Mouse (Mus musculus) naive thymus-derived CD4-positive, alpha-beta T cell, adult 2 months (primary cell): Measurements from ENCODE around the gene Nfam1.
A peak's percentile ranks its signal among the peaks of the same experiment; 100 is the strongest.

Source experiments
- DNase-seq: peaks from one replicate; pipeline ENCODE4 v3.0.0-alpha.2; 2011; ENCODE audit warnings: low read depth

Nfam1 gene

GRCm38 (mm10) chr15:83037755-83038483 lies 4.8 kb upstream of the Nfam1 start:
- peak; percentile 90 for DNase-seq

DNA sequence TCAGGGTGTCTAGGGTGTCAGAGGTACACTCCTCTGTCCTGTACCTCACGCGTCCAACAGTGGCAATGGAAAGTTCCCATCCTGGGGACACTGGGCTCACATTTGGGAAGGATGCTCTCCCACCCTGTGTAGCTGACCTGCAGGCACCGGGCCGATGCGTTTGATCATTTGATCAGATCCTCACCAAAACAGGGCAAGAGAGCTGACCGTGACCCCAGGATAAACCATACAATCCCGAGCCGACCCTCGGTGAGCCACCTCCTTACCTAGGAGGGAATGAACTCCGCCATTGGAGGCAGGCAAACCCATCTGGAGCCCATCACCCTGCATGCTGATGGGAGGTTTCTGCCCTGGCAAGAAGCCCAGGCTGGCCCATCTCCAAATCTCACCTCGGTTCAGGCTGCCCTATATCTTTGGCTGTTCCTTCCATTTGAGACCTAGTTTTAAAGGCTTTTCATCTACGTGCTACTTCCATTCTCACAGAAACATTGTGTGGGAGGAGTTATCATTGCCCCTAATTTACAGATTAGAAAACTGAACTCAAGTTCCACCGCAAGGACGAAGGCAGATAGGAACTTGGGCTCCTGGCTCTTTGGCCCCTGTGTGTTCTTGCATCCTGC lies 3.9 kb upstream of the Nfam1 start:
- no peak for DNase-seq

GRCm38 (mm10) chr15:83036089-83036488 lies 3.0 kb upstream of the Nfam1 start:
- DNase-seq, result peak; percentile 66

DNA sequence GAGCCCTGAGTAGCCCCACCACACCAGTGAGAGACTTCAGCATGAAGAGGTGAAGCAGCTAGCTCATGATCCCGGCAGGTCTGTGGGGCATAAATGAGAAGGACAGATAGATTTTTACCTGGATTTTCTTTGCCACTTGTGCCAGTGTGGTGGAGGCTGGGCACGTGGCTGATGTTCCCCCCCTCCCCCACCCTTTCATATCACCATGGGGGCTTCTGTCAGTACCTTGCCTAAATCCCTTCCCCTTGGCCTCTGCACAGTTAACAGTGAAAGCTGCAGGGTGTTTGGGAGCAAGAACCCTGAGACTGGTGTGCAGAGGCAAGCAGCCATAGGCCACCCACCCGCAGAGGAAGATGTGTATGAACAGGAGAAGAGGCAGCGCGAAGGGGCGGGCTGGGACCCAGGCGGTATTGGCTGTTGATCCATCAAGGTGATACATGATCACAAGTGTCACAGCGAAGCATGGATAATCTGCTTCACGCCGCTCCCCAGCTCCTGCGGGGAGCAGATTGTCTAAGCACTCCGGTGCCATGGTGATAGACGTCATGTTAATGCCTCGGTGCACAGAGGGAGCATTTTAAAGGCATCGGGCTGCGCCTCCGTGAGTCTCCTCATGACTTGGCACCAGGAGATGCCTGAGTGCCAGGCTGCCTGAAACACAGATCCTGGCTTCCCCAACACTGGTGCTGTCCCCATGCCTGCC lies 1.3 kb upstream of the Nfam1 start:
- DNase-seq, result no peak

- peak; percentile 39 for DNase-seq
These were observed 2.2 kb downstream of the Nfam1 start for GRCm38 (mm10) chr15:83030884-83031283.

GRCm38 (mm10) chr15:83029725-83030718 lies 3.1 kb downstream of the Nfam1 start:
- peak; percentile 55 for DNase-seq

DNA sequence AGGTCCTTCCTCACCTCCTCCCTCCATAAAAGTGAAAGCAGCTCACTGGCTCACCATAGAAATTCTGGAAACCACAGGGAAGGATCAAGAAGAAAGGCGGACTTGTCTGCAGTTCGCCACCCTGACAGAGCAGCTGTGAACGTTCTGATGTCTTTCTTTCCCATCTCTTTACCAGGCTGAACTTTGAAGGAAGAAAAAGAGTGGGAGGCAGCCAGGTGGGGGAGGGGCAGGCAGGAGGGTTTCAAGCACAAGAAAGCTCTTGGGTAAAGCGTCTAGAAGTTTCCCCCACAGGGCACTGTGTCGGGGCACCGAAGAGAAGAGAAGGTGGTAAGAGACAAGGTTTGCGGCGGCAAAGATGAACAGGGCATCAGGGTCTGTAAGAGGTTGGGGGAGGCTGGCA lies 7.0 kb downstream of the Nfam1 start:
- no peak for DNase-seq

- DNase-seq, result no peak
These were observed 7.9 kb downstream of the Nfam1 start for GRCm38 (mm10) chr15:83025041-83025760.

GRCm38 (mm10) chr15:83022947-83023346 lies 10.2 kb downstream of the Nfam1 start:
- no peak for DNase-seq

DNA sequence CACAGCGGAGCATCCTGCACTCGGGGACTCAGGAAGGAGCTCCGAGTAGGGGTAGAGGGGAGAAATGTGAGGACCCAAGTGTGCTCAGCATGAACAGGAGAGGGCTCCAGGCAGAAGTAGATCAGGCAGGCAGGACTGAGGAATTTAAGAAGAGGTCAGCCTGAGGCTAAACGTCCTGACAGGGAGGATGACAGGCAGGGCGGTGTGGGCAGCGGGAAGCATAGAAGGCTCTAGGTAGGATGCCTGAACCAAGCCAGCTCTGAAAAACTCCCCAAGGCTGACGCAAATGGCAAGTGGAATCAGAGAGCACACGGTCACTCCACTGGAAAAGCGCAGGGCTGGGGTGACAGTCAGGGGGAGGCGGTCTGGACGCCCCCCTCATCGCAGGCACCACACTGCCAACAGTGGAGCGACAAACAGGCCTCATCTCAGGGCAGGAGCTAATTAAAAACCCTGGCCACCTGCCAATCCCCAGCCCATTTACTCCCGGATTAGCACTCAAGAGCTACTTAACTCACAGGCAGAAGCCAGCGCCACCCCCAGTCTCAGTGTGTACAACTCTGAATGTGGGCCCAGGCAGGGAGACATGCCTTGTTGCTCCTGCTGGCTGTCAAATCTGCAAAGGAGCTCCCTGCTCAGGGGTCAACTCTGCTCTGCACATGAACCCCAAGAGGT lies 22.0 kb downstream of the Nfam1 start:
- DNase-seq, result no peak

GRCm38 (mm10) chr15:83010423-83010822 lies 22.7 kb downstream of the Nfam1 start:
- no peak for DNase-seq

- DNase-seq, result no peak
These were observed 23.6 kb downstream of the Nfam1 start for GRCm38 (mm10) chr15:83009532-83009931.

GRCm38 (mm10) chr15:83008761-83009423 lies 24.2 kb downstream of the Nfam1 start:
- peak; percentile 67 for DNase-seq

- DNase-seq, result no peak
These were observed 25.7 kb downstream of the Nfam1 start for GRCm38 (mm10) chr15:83007346-83007920.

DNA sequence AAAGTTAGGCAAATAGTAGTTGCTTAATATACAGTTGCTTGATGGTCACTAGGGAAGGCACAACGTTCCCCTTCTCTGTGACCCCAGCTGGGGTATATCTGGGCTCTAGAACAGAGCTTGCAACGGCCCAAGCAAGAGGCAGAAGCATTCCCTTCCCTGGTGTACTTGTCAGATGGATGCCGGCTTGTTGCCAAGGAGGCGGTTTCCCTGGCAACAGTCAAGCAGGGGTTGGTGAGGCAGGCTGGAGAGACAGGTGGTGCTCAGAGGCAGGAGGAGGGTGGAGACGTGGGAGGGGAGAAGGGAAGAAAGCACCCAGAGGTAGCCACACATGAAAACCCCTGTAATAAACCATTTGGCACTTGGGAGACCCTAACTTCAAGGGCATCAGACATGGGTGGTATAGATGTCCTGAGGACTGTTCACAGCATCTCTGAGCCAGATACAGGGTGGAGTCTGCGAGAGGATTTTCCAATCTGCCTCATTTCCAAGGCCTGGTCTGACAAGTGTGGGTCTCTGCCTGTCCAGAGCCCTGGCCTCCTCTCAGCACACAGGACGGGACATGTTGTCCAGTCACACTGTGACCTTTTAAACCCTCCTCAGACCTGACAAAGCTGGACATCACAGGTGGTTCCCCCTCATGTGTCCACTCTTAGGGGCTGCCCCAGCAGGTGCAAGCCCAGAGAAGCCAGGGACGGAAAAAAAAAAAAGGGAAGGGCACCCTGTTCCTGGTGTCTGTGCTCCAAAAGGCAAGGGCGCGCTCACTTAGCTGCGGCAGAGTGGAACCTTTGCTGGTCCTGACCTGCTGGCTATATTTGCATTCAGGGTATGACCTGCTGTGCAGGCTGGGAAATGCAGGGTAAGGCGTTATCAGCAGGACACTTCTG lies 30.2 kb downstream of the Nfam1 start:
- DNase-seq, result no peak

DNA sequence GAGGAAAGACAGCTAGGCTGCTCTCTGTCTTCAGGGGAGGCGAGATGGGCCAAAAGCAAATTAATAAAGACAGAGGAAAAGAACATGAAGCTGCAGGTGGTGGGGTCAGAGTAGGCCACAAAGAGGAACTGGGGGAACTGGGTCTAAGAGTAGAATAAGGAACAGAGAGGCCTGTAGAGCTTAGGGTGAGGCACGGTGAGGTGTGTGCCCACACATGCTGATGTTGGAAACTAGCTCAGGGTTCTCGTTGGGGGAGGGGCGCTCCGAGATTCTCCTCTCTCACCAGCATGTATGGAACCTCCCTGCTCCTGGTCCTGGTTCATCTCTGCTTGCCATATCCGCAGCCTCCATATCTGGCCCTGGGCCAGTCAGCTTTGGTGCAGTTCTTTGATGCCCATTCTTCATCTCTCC lies 34.3 kb downstream of the Nfam1 start:
- DNase-seq, result no peak

GRCm38 (mm10) chr15:82996431-82996830 lies 36.7 kb downstream of the Nfam1 start:
- DNase-seq, result no peak

DNA sequence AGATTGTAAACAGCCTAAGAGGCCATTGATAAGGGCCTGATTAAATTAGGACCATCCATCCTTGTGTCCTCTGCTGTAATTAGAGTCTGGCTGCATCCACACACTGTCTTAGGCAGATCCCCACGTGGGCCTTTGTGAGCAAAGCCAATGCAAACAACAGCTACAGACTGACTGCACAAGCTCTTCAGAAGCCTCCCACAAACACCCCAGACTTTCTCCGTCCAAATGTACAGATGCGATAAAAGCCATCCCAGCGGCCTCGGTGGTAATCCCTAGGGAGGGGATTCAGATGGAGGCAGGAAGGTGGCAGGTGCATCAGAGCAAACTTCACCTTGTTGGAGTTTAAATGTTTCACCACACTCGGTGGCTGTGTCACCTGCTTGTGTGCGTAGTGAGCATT lies 37.9 kb downstream of the Nfam1 start:
- DNase-seq, result no peak

- DNase-seq, result peak; percentile 30
These were observed 40.2 kb downstream of the Nfam1 start for GRCm38 (mm10) chr15:82992911-82993310.
